Mouse (Mus musculus) B cell, adult (primary cell): Measurements from ENCODE around the gene Nudt8. TPM values are rescaled to one million over a fixed set of nuclear protein-coding genes. Genes with fewer than 3 reads are reported as not detected.

Experiments
- total RNA-seq: library from RNA; stranded (reverse); gene quantifications from 4 replicates; pipeline ENCODE4 v1.2.4, GENCODE M21; 2023; ENCODE audit not compliant: inconsistent age

Gene Nudt8
- 22.3 to 28.3 TPM (median 25.0 TPM) in 4 replicates for total RNA-seq

GRCm38 (mm10) chr19:4000119-4000900 lies at the start of gene Nudt8, which contains the start of gene Gm49405:
Gene Nudt8, plus strand, starts transcription at chr19:4000580.
Gene Gm49405, plus strand, starts transcription at chr19:4000626.

GRCm38 (mm10) chr19:3958470-3958869 lies 41.9 kb upstream of the Nudt8 start, which contains the start of gene Aldh3b3:
Gene Aldh3b3, plus strand, starts transcription at chr19:3958645.

GRCm38 (mm10) chr19:3972229-3972628 lies 28.2 kb upstream of the Nudt8 start, which contains the start of gene Aldh3b2:
Gene Aldh3b2, plus strand, starts transcription at chr19:3972328.

GRCm38 (mm10) chr19:3986334-3986733 lies 14.0 kb upstream of the Nudt8 start, which contains the start of gene Acy3:
Gene Acy3, plus strand, starts transcription at chr19:3986570.

GRCm38 (mm10) chr19:3992416-3992815 lies 8.0 kb upstream of the Nudt8 start, which contains the start of gene Tbx10:
Gene Tbx10, plus strand, starts transcription at chr19:3992752.

GRCm38 (mm10) chr19:4003112-4003511 lies 2.7 kb downstream of the Nudt8 start, which contains the start of gene Doc2g:
Gene Doc2g, plus strand, starts transcription at chr19:4003313.

GRCm38 (mm10) chr19:4012432-4013022 lies 12.1 kb downstream of the Nudt8 start, which contains the start of gene Ndufv1:
Gene Ndufv1, minus strand, starts transcription at chr19:4012806.

GRCm38 (mm10) chr19:4037788-4038232 lies 37.4 kb downstream of the Nudt8 start, which contains the start of gene Gstp1:
Gene Gstp1, minus strand, starts transcription at chr19:4037985.

GRCm38 (mm10) chr19:4045966-4046865 lies 45.8 kb downstream of the Nudt8 start, which contains the start of gene Gstp2:
Gene Gstp2, minus strand, starts transcription at chr19:4046023.

Other genes with a start within 250 kb of the Nudt8 start
- 110 to 126 TPM (median 119 TPM) in 4 replicates for gene Kmt5b, start 233.2 kb upstream of the Nudt8 start, total RNA-seq
- gene Chka, start 148.8 kb upstream of the Nudt8 start, total RNA-seq: 51.3 to 66.2 TPM (median 60.2 TPM) in 4 replicates
- 135 to 176 TPM (median 152 TPM) in 4 replicates for gene Tcirg1, start 93.4 kb upstream of the Nudt8 start, total RNA-seq
- 84.9 to 96.2 TPM (median 92.2 TPM) in 4 replicates for gene Ndufs8, start 87.8 kb upstream of the Nudt8 start, total RNA-seq
- 8.7 to 9.6 TPM (median 9.1 TPM) in 4 replicates for gene Aldh3b1, start 70.8 kb upstream of the Nudt8 start, total RNA-seq
- gene Unc93b1, start 65.4 kb upstream of the Nudt8 start, total RNA-seq: 548 to 668 TPM (median 607 TPM) in 4 replicates
- gene Aldh3b3, start 41.9 kb upstream of the Nudt8 start, total RNA-seq: 0.60 TPM in 1 of 4 replicates, not detected in the others
- 0.22 to 0.38 TPM in 2 of 4 replicates, not detected in the others for gene Aldh3b2, start 28.3 kb upstream of the Nudt8 start, total RNA-seq
- not detected in 4 replicates for gene Acy3, start 14.0 kb upstream of the Nudt8 start, total RNA-seq
- not detected in 4 replicates for gene Tbx10, start 7.8 kb upstream of the Nudt8 start, total RNA-seq
- gene Gm49405, start within 50 bp of the Nudt8 start, total RNA-seq: 3.2 to 4.8 TPM (median 4.4 TPM) in 4 replicates
- 8.6 to 10.7 TPM (median 10.2 TPM) in 4 replicates for gene Doc2g, start 2.7 kb downstream of the Nudt8 start, total RNA-seq
- gene Ndufv1, start 12.2 kb downstream of the Nudt8 start, total RNA-seq: 83.3 to 94.8 TPM (median 93.6 TPM) in 4 replicates
- 129 to 162 TPM (median 142 TPM) in 4 replicates for gene Gstp1, start 37.4 kb downstream of the Nudt8 start, total RNA-seq
- 8.5 to 13.7 TPM (median 10.5 TPM) in 4 replicates for gene Gstp2, start 45.4 kb downstream of the Nudt8 start, total RNA-seq
- gene Gstp3, start 59.0 kb downstream of the Nudt8 start, total RNA-seq: not detected in 4 replicates
- gene Cabp2, start 81.0 kb downstream of the Nudt8 start, total RNA-seq: not detected in 4 replicates
- 125 to 143 TPM (median 131 TPM) in 4 replicates for gene Cdk2ap2, start 96.6 kb downstream of the Nudt8 start, total RNA-seq
- 177 to 203 TPM (median 187 TPM) in 4 replicates for gene Pitpnm1, start 99.4 kb downstream of the Nudt8 start, total RNA-seq
- 93.0 to 109 TPM (median 99.7 TPM) in 4 replicates for gene Aip, start 125.3 kb downstream of the Nudt8 start, total RNA-seq
- gene Gpr152, start 139.2 kb downstream of the Nudt8 start, total RNA-seq: 0.38 to 0.78 TPM (median 0.69 TPM) in 4 replicates
- 1.8 to 2.4 TPM (median 2.0 TPM) in 4 replicates for gene Cabp4, start 143.5 kb downstream of the Nudt8 start, total RNA-seq
- 142 to 167 TPM (median 154 TPM) in 4 replicates for gene Coro1b, start 148.0 kb downstream of the Nudt8 start, total RNA-seq
- gene Ptprcap, start 153.0 kb downstream of the Nudt8 start, total RNA-seq: 373 to 450 TPM (median 401 TPM) in 4 replicates
- 49.7 to 66.7 TPM (median 51.3 TPM) in 4 replicates for gene Rps6kb2, start 162.8 kb downstream of the Nudt8 start, total RNA-seq
- gene Carns1, start 174.9 kb downstream of the Nudt8 start, total RNA-seq: 78.2 to 88.7 TPM (median 80.1 TPM) in 4 replicates
- gene Tbc1d10c, start 190.7 kb downstream of the Nudt8 start, total RNA-seq: 250 to 285 TPM (median 268 TPM) in 4 replicates
- 381 to 449 TPM (median 412 TPM) in 4 replicates for gene Ppp1ca, start 191.5 kb downstream of the Nudt8 start, total RNA-seq
- gene Rad9a, start 201.1 kb downstream of the Nudt8 start, total RNA-seq: 53.6 to 56.9 TPM (median 55.2 TPM) in 4 replicates
- gene Clcf1, start 213.7 kb downstream of the Nudt8 start, total RNA-seq: 141 to 150 TPM (median 145 TPM) in 4 replicates
- not detected in 4 replicates for gene AC109138.7, start 213.8 kb downstream of the Nudt8 start, total RNA-seq
- gene Pold4, start 231.3 kb downstream of the Nudt8 start, total RNA-seq: 199 to 218 TPM (median 212 TPM) in 4 replicates